Mouse (Mus musculus) cerebral cortex, adult 2 months (tissue): ENCODE data around the gene Pmm1.

Experiments
- WGBS: fragments of 180-500 bp; shearing (Covaris S2); methylation state at CpG from one replicate; pipeline ENCODE4 v1.1.7; 2018; 5-methylcytosine and 5-hydroxymethylcytosine counted together

The Pmm1 gene

GRCm38 (mm10) chr15:81956457-81956856, 4.3 kb downstream of the Pmm1 start:
- WGBS, result 25% methylated on average over 8 of the region's 8 CpGs

- WGBS, result 94% methylated on average over 15 of the region's 15 CpGs
Measured at GRCm38 (mm10) chr15:81955414-81955813, 5.3 kb downstream of the Pmm1 start.

- WGBS, result 93% methylated on average over 6 of the region's 6 CpGs
Measured at GRCm38 (mm10) chr15:81954716-81955115, 6.0 kb downstream of the Pmm1 start.

GRCm38 (mm10) chr15:81954151-81954583, 6.6 kb downstream of the Pmm1 start:
- 71% methylated on average over 9 of the region's 9 CpGs for WGBS

GRCm38 (mm10) chr15:81952310-81952709, 8.4 kb downstream of the Pmm1 start:
- WGBS, result 71% methylated on average over 4 of the region's 4 CpGs

GRCm38 (mm10) chr15:81951159-81951558, 9.6 kb downstream of the Pmm1 start:
- 68% methylated on average over 9 of the region's 9 CpGs for WGBS

GRCm38 (mm10) chr15:81950716-81951115, 10.0 kb downstream of the Pmm1 start:
- 88% methylated on average over 5 of the region's 5 CpGs for WGBS

DNA sequence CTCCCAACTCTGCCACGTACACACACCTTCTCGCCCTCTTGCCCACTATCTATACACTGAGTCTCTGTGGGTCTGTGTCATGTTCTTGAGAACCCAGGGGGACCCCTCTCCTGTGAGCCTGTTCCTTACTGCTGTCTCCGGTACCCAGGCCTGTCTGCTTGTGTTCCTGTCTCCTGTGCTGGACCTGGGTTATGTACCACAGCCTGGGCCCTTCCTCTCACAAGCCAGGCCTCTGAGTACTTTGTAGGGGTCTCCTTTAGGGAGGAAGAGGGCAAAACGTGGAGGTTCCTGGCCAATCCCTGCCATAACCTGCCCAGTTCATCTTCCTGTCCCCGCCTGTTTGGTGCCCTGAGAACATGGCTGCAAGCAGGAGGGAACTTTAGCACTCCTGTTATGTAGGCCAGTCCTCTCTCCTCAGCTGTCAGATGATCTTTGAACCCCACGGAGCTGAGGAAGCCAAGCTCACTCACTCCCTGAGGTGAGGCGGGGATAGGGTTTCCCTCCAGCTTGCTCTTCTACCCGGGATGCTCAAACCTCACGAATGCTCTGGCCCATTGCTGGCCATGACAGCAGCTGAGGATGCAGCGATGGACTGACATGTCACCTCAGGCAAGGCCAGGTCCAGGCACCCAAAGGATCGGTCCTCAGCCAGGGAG, 11.1 kb downstream of the Pmm1 start:
- 71% methylated on average over 11 of the region's 11 CpGs for WGBS

DNA sequence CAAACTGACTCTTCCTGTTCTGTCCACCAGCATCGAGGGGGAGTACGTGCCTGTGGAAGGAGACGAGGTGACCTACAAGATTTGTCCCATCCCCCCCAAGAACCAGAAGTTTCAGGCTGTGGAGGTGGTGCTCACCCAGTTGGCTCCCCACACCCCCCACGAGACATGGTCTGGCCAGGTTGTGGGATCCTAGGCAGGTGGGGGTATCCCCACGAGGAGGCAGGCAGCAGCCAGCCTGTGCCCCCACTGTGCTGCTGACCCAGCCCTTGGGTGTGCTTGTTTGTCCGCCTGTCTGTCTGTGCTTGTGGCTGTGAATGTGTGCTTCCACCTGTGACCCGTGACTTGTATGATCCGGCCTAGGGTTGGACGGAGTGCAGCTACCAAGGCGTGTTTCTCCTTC, 11.7 kb downstream of the Pmm1 start:
- WGBS, result 82% methylated on average over 10 of the region's 10 CpGs

DNA sequence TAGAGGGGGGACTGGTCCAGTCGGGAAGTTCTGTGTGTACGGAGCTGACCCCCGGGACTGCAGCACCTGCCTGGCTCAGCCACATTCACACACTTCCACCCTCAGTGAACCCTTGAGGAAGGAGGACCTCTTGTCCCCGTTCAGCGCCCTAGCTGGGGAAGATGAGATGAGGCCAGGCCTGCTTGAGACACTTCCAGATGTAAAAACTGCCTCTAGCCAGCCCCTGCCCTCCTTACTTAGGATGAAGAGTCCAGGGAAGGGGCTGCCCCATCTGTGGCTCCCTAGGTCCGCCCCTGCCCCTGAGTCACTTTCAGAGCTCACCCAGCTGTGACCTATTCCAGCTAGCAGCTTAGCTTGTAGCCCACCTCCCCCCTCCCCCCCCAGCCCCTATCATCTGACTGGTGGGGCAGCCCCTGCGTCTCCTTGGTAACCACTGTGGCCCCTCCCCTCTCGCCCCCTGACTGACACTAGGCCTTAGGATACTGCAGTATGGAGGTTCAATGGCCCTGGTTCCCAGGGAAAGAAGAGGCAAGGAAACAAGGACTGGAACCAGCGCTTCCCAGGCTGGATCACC, 17.5 kb downstream of the Pmm1 start:
- 36% methylated on average over 9 of the region's 9 CpGs for WGBS

GRCm38 (mm10) chr15:81941010-81941409, 19.7 kb downstream of the Pmm1 start:
- WGBS, result 99% methylated on average over 2 of the region's 2 CpGs

GRCm38 (mm10) chr15:81940219-81940618, 20.5 kb downstream of the Pmm1 start:
- 90% methylated on average over 5 of the region's 5 CpGs for WGBS

DNA sequence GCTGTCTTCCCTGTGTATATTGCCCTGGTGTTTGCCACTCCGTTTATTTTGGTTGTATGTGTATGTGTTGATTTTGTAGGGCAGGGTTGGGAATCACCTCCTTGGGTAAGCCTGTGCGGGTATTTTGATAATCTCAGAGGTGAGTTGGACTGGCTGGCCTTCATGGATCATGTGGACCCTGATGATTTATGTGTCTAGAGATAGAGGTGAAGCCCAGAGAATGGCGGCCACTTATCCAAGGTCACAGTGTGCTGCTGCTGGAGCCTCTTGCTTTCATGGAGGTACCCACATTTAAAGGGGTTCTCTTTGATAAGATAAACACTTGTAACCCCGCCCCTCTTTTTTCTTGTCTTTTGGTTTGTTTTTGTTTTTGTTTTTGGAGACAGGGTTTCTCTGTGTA, 21.0 kb downstream of the Pmm1 start:
- WGBS, result 88% methylated on average over 4 of the region's 4 CpGs

GRCm38 (mm10) chr15:81939157-81939715, 21.5 kb downstream of the Pmm1 start:
- 54% methylated on average over 10 of the region's 10 CpGs for WGBS

- WGBS, result 19% methylated on average over 2 of the region's 2 CpGs
Measured at GRCm38 (mm10) chr15:81938246-81938645, 22.5 kb downstream of the Pmm1 start.

- 7% methylated on average over 19 of the region's 19 CpGs for WGBS
Measured at GRCm38 (mm10) chr15:81937098-81937972, 23.4 kb downstream of the Pmm1 start.

- 1% methylated on average over 12 of the region's 12 CpGs for whole genome bisulfite sequencing
Measured at GRCm38 (mm10) chr15:81936679-81937078, 24.1 kb downstream of the Pmm1 start, which contains the start of gene Csdc2. TSS of gene Csdc2 (plus strand) at chr15:81936759.

- WGBS, result 51% methylated on average over 7 of the region's 7 CpGs
Measured at GRCm38 (mm10) chr15:81935869-81936637, 24.7 kb downstream of the Pmm1 start.

- WGBS, result 82% methylated on average over 1 of the region's 1 CpGs
Measured at GRCm38 (mm10) chr15:81933986-81934385, 26.7 kb downstream of the Pmm1 start.

GRCm38 (mm10) chr15:81932951-81933470, 27.7 kb downstream of the Pmm1 start:
- 18% methylated on average over 12 of the region's 12 CpGs for WGBS

DNA sequence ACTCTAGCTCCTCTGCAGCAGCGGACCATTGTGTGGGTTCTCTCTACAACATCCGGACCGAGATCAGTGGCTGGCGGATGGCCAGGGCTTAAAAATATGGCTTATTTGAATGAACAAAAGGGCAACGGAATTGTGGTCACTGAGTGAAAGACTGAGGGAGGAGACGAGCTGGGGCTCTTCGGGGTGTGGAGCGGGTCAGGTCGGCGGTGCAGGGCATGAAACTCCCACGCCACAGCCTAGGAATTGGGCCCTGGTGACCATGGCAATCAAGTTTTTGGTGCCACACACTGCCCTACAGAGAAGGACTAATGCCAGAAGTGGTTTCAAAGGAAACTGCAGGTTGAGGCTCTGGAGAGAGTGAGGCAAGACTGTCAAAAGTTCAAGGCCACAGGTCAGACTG, 32.5 kb downstream of the Pmm1 start:
- WGBS, result 23% methylated on average over 11 of the region's 11 CpGs
